Mouse (Mus musculus) stomach, postnatal 0 days (tissue): ENCODE data around the gene Dstn. TPM values are rescaled to one million over a fixed set of nuclear protein-coding genes. Genes with fewer than 3 reads are reported as not detected.

Experiments
- ATAC-seq: fragments of 200-750 bp; cut with Nextera tagmentation; 2 replicates; pipeline ENCODE4 v1.8.0; 2017; ENCODE audit not compliant: low FRiP score, low TSS enrichment
- DNase-seq: peaks from one replicate; pipeline ENCODE4 v3.0.0-alpha.2; 2016; ENCODE audit warnings: low spot score
- H3K27ac ChIP-seq: fragments of 300-500 bp; sonication (generic); replicated peaks from 2 replicates; pipeline ENCODE4 v1.5.1; 2014; ENCODE audit warnings: mild to moderate bottlenecking, control low read depth
- H3K27me3 ChIP-seq: fragments of 300-500 bp; sonication (generic); 2 replicates; pipeline ENCODE4 v1.6.1; 2014; ENCODE audit warnings: low read length; ENCODE audit not compliant: control insufficient read depth, insufficient read depth
- H3K36me3 ChIP-seq: fragments of 300-500 bp; sonication (generic); 2 replicates; pipeline ENCODE4 v1.6.1; 2014; ENCODE audit warnings: low read length, mixed read lengths; ENCODE audit not compliant: control insufficient read depth, insufficient read depth
- H3K4me1 ChIP-seq: fragments of 300-500 bp; sonication (generic); replicated peaks from 2 replicates; pipeline ENCODE4 v1.6.1; 2014; ENCODE audit warnings: antibody characterized with exemption; ENCODE audit not compliant: control insufficient read depth, insufficient read depth
- H3K4me2 ChIP-seq: fragments of 300-500 bp; sonication (generic); replicated peaks from 2 replicates; pipeline ENCODE4 v1.6.1; 2014; ENCODE audit warnings: low read depth, mild to moderate bottlenecking, control low read depth, moderate library complexity
- H3K4me3 ChIP-seq: fragments of 300-500 bp; sonication (generic); 2 replicates; pipeline ENCODE4 v1.5.1; 2014; ENCODE audit warnings: low read depth, low read length, control low read depth
- H3K9ac ChIP-seq: fragments of 300-500 bp; sonication (generic); 2 replicates; pipeline ENCODE4 v1.6.1; 2014; ENCODE audit warnings: mild to moderate bottlenecking, low read length, control low read depth, mixed read lengths
- H3K9me3 ChIP-seq: fragments of 300-500 bp; sonication (generic); 2 replicates; pipeline ENCODE4 v1.6.1; 2016; ENCODE audit warnings: low read length; ENCODE audit not compliant: control insufficient read depth
- CTCF ChIP-seq: IDR thresholded peaks from 2 replicates; pipeline ENCODE4 v1.5.1; 2016; ENCODE audit warnings: antibody characterized with exemption, low read depth, mild to moderate bottlenecking, moderate library complexity
- EP300 ChIP-seq: optimal IDR thresholded peaks from 2 replicates; pipeline ENCODE3; 2016; ENCODE audit warnings: antibody characterized with exemption
- WGBS: fragments of 180-500 bp; shearing (Covaris S2); extraction: QIAGEN DNeasy Blood & Tissue Kit; methylation state at CpG from one replicate; pipeline ENCODE4 v1.1.7; 2014; 5-methylcytosine and 5-hydroxymethylcytosine counted together
- polyA plus RNA-seq: library from polyadenylated mRNA; unstranded; fragments of >200 nt; fragmentation: Nextera tagmentation; extraction: Ambion mirVana; gene quantifications from 2 replicates; pipeline ENCODE4 v1.2.1, GENCODE M21; 2015

The Dstn gene
- polyA plus RNA-seq, 1 experiment from 2014 or later: 971 TPM

GRCm38 (mm10) chr2:143879311-143879710, 35.8 kb upstream of the Dstn start:
- Histone ChIP-seq H3K36me3 (no peaks in the 10 kb centered on the region), H3K27me3 (no peaks in the 10 kb centered on the region), H3K9me3 (no peaks in the 10 kb centered on the region), H3K4me3 (no peak overlapping the region), H3K4me2 (no peak overlapping the region), H3K9ac (no peak overlapping the region), H3K27ac (no peak overlapping the region), H3K4me1 (no peaks in the 10 kb centered on the region)
- no peak for DNase-seq
- no peak for ATAC-seq
- 81% methylated on average over 6 of the region's 6 CpGs for WGBS
- TF ChIP-seq EP300 (no peak), CTCF (no peak)

GRCm38 (mm10) chr2:143882002-143882401, 33.1 kb upstream of the Dstn start:
- H3K9ac ChIP-seq: no peak overlapping the region
- DNase-seq: no peak
- H3K9me3 ChIP-seq: no peaks in the 10 kb centered on the region
- no peaks in the 10 kb centered on the region for H3K36me3 ChIP-seq
- no peak overlapping the region for H3K4me2 ChIP-seq
- TF ChIP-seq CTCF (no peak), EP300 (no peak)
- no peaks in the 10 kb centered on the region for H3K4me1 ChIP-seq
- H3K27me3 ChIP-seq: no peaks in the 10 kb centered on the region
- no peak overlapping the region for H3K27ac ChIP-seq
- no peak for ATAC-seq
- WGBS: 87% methylated on average over 4 of the region's 4 CpGs
- H3K4me3 ChIP-seq: no peak overlapping the region

GRCm38 (mm10) chr2:143882606-143883288, 32.4 kb upstream of the Dstn start:
- no peak overlapping the region for H3K4me3 ChIP-seq
- DNase-seq (no peak), ATAC-seq (no peak)
- no peaks in the 10 kb centered on the region for H3K27me3 ChIP-seq
- no peaks in the 10 kb centered on the region for H3K9me3 ChIP-seq
- 84% methylated on average over 10 of the region's 10 CpGs for WGBS
- no peak for TF ChIP-seq CTCF
- TF ChIP-seq EP300: no peak
- H3K4me1 ChIP-seq: no peaks in the 10 kb centered on the region
- no peak overlapping the region for H3K9ac ChIP-seq
- no peak overlapping the region for H3K4me2 ChIP-seq
- H3K36me3 ChIP-seq: no peaks in the 10 kb centered on the region
- H3K27ac ChIP-seq: no peak overlapping the region

DNA sequence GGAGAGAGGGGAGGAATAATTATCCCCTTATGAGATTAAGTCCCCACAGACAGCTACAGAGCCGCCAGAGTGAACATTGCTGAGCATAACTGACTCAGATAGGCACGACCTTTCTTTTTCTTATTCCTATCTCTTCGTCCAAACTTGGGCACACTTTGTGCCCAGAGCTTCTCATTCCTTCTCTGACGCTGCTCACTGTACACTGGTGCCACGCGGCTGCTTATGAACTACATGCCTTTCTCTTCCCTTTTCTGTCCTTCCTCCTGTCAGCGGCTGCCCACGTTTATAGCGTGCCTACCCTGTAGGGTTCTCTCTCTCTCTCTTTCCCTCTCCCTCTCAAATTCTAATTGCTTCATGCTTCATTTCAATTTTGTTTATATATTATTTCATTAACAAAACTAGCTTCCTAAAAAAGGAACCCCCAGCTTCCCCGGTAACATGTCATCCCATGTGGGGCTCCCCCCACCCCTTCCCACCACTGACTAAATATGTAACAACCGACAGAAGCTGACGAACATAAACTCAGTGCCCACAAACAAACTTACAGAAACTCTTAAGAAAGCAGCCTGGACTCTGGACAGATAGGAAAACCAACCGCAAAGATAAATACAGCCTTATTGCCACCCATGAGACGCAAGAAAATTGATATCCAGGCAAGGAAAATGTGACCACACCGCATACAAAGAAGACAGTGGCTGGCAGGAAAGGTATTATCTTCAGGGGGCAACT, 25.8 kb upstream of the Dstn start:
- no peaks in the 10 kb centered on the region for H3K27me3 ChIP-seq
- peak overlapping the region; percentile 81 for H3K27ac ChIP-seq
- H3K36me3 ChIP-seq: no peaks in the 10 kb centered on the region
- WGBS: 65% methylated on average over 15 of the region's 15 CpGs
- no peak for DNase-seq
- no peaks in the 10 kb centered on the region for H3K4me1 ChIP-seq
- no peak overlapping the region for H3K9ac ChIP-seq
- peak; percentile 14; the same call in 1 of the 2 replicates for ATAC-seq
- H3K4me2 ChIP-seq: 0 out of 2 replicates have a peak overlapping the region, but pooled peaks have one; percentile 15
- no peak for TF ChIP-seq EP300
- TF ChIP-seq CTCF: no peak
- H3K4me3 ChIP-seq: peak overlapping the region; percentile 10; the same call in 1 of the 2 replicates
- H3K9me3 ChIP-seq: no peaks in the 10 kb centered on the region

- DNase-seq (peak; percentile 84), ATAC-seq (peak; percentile 98)
- no peaks in the 10 kb centered on the region for H3K9me3 ChIP-seq
- WGBS: 40% methylated on average over 12 of the region's 12 CpGs
- H3K4me1 ChIP-seq: no peaks in the 10 kb centered on the region
- H3K36me3 ChIP-seq: no peaks in the 10 kb centered on the region
- peak overlapping the region; percentile 81 for H3K27ac ChIP-seq
- H3K4me3 ChIP-seq: peak overlapping the region; percentile 10; the same call in 1 of the 2 replicates
- TF ChIP-seq EP300: peak; percentile 93
- TF ChIP-seq CTCF: 0 out of 2 replicates have a peak, but pooled peaks have one; percentile 19
- H3K9ac ChIP-seq: no peak overlapping the region
- peak overlapping the region; percentile 15; the same call in 1 of the 2 replicates for H3K4me2 ChIP-seq
- no peaks in the 10 kb centered on the region for H3K27me3 ChIP-seq
Observed at GRCm38 (mm10) chr2:143889860-143890433, 25.2 kb upstream of the Dstn start.
